Mouse (Mus musculus): ENCODE data around the gene Acer3. TPM values are rescaled to one million over a fixed set of nuclear protein-coding genes. Genes with fewer than 3 reads are reported as not detected.

The Acer3 gene
- total RNA-seq, 4 experiments from 2014 or later, result 7.6 to 13.8 (median 12.4) TPM

GRCm38 (mm10) chr7:98178560-98179231 lies 142.3 kb downstream of the Acer3 start:
- DNase-seq (ENCODE audit: low spot score), result no peak

DNA sequence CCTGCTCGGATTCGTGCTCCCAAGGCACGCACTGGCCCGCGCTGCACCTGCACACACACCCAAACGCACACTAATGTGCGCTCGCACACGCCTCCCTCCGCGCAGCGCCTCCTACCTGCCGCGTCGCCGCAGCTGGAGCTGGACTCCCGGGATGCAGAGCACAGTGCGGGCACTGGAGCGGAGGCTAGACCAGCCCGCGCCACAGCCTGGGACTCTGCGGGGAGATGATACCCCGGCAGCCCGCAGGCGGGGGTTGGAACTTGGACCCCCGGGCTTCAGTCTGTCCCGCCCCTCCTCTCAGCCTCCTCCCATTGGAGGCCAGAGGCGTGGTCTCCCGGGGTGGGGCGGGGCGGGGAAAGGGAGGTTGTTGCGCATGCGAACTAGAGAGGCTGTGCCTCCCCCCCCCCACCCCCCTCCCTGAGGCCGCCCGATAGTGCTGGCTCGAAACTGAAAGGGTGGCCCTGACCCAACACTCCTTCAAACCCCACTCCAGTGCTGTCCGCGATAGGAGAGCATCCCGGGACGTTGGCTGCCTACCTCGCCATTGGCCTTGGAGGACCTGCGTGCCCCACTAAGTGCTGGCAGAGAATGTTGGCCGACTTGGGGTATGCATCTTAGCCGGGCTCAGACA lies 143.0 kb downstream of the Acer3 start, which contains the start of gene Capn5:
Gene Capn5, minus strand, starts transcription at position 346 of the 631 bp plus-strand sequence.
- peak; percentile 53 for DNase-seq (ENCODE audit: low spot score)

DNA sequence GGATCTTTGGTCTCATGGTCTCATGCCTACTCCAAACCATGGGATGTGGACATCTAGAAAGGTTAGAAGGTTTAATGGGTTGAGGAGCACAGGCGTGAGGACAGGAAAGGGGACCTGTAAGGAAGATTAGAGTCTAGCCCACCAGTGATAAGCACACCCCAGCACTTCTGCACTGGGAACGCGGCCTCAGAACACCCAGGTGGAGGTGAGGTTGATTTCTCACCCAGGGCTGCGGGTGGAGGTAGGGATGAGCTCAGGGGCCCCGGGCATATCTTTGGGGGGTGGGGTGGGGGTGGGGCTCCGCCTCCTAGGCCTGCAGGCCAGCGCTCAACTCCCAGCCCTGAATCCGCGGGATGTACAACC lies 143.5 kb downstream of the Acer3 start:
- DNase-seq (ENCODE audit: low spot score), result no peak

DNA sequence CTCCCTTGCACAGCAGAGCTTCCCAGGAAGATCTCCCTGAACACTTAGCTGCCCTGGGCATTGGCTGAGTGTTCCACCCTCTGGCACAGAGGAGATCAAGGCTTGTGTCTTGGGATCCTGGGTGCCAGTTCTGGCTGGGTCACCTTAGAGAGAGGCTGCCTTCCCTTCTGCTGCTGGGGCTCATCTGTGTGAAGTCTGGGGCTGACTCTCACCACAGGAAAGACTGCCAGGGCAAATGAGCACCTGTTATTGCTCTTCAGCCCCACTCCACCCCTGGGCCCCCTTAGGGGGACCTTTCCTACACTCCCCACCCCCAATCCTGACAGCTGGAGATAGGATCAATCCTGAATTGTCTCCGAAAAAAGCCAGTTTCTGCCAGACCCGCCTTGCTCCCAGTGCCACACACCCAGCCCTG lies 143.9 kb downstream of the Acer3 start:
- DNase-seq (ENCODE audit: low spot score), result no peak

- DNase-seq (ENCODE audit: low spot score), result no peak
Observed at GRCm38 (mm10) chr7:98176322-98177070, 144.5 kb downstream of the Acer3 start.

GRCm38 (mm10) chr7:98174883-98175755 lies 145.9 kb downstream of the Acer3 start:
- no peak for DNase-seq (ENCODE audit: low spot score)

- no peak for DNase-seq (ENCODE audit: low spot score)
Observed at GRCm38 (mm10) chr7:98173408-98173807, 147.6 kb downstream of the Acer3 start.

DNA sequence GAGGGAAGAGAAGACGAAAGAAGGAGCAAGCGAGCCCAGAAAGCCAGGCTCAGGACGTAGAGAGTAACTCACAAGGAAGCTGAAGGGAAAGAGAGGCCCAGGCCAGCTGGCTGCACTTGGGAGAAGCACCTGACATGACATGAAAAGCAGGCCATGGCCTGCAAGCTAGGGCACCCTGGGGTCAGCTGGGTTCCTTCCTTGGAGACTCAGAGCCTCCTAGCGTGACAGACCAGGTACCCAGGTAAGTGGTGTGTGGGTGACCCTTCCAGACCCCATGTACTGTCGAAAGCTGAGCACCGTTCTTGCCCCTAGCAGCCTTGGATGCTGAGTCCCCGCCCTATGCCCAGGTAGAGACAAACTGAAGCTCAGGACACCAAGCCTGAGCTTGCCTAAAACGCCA lies 148.3 kb downstream of the Acer3 start:
- DNase-seq (ENCODE audit: low spot score), result no peak

- peak; percentile 66 for DNase-seq (ENCODE audit: low spot score)
Observed at GRCm38 (mm10) chr7:98171141-98172073, 149.6 kb downstream of the Acer3 start.

- no peak for DNase-seq (ENCODE audit: low spot score)
Observed at GRCm38 (mm10) chr7:98164999-98165528, 155.9 kb downstream of the Acer3 start.

DNA sequence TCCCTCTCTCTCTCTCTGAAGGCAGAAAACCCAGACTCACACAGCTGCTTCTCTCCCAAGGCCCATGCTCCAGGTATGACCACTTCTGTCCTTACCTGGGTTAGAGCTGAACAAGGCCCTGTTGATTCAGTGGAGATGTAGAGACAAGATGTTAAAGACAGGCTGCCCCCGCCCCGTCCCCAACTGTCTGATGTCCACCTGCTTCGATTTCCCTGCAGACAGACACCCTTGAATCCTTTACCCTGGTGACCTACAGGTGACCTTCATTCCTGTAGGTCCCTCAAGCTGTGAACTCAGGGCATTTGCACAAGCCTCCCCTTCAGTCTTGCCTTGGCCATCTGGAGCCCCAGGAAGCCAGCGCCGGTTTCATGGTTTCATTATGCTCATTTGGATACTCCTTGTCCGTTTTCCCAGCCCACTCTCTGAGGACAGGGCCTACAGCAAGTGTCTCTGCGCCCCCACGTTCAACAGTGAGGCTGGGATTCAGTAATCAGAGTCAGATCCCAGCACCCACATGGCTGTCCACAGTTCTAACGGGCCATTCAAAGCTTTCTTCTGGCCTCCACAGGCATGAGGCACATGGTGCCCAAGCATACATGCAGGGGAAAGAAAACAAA lies 156.5 kb downstream of the Acer3 start:
- no peak for DNase-seq (ENCODE audit: low spot score)

DNA sequence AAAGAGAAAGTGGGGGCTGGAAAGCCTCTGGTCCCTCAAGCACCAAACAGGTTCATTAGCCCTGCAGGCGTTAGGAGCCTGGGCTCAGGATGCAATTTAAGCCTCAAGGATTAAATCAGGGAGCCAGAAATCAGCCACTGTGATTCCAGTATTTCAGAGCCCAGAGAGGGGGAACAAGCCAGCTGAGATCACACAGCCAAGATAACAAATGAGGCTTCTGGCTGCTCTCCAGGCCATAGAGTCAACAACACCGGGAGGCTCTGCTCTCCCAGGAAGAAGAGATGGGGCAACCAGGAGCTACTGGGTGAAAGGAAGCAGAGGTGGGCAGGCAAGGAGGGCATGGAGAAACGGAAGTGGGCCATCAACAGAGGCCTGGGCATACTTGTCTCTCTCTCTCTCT lies 157.3 kb downstream of the Acer3 start:
- DNase-seq (ENCODE audit: low spot score), result no peak

GRCm38 (mm10) chr7:98162239-98162638 lies 158.8 kb downstream of the Acer3 start:
- DNase-seq (ENCODE audit: low spot score), result no peak

- DNase-seq (ENCODE audit: low spot score), result no peak
Observed at GRCm38 (mm10) chr7:98160041-98160740, 160.8 kb downstream of the Acer3 start.

DNA sequence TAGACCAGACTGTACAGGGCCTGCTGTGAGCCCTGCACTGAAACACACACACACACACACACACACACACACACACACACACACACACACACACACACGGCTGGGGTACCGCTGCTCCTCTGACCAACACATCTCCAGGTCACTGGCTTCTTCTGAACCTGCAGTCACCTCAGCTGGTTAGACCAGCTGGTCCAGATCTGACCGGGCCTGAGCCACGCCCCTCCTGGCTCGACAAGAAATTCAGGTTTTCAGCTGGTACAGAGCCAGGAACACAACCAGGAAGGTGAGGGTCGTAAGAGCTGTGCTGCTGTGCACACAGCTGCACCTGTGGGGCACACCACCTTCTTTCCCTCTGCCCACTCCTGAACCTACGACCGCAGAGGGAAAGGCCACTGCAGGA lies 162.5 kb downstream of the Acer3 start:
- no peak for DNase-seq (ENCODE audit: low spot score)

DNA sequence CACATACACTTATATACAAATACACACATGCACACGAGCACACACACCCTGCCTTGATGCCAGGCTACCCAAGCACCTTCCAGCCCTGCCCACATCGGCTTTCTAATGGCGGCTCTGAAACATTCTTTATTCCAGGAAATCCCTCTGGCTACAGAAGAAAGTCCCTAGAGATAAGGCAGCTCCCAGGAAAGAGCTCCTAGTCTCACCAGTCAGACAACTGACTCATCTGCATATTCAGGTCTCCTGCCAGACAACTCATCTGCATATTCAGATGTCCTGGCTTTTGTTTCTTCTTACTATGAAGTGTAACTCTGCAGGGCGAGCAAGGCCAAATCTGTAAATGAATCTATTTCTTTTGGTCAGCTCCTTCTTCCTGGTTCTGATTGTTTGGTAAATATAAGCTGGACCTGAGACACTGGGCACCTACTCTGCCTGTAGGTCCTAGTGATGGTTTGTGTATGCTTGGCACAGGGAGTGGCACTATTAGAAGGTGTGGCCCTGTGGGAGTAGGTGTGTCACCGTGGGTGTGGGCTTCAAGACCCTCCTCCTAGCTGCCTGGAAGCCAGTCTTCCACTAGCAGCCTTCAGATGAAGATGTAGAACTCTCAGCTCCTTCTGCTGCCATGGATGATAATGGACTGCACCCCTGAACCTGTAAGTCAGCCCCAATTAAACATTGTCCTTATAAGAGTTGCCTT lies 163.2 kb downstream of the Acer3 start:
- no peak for DNase-seq (ENCODE audit: low spot score)
